Mouse (Mus musculus) liver, postnatal 0 days (tissue): ENCODE results near the gene Dmrta1.

ENCODE experiments used
- CTCF ChIP-seq: sonication (generic); IDR thresholded peaks from 2 replicates; pipeline ENCODE4 v1.5.1; 2016; ENCODE audit warnings: antibody characterized with exemption, low read depth
- EP300 ChIP-seq: IDR thresholded peaks from 2 replicates; pipeline ENCODE4 v1.6.1; 2016; ENCODE audit warnings: antibody characterized with exemption, low read depth, mild to moderate bottlenecking

GRCm38 (mm10) chr4:89678713-89679112 is 523 bp upstream of the Dmrta1 start:
- TF ChIP-seq CTCF: no peak
- no peak for TF ChIP-seq EP300
